Mouse (Mus musculus) liver, postnatal 0 days (tissue): Measurements from ENCODE around the gene Ubl7.

ENCODE experiments used
- CTCF ChIP-seq: sonication (generic); IDR thresholded peaks from 2 replicates; pipeline ENCODE4 v1.5.1; 2016; ENCODE audit warnings: antibody characterized with exemption, low read depth
- EP300 ChIP-seq: IDR thresholded peaks from 2 replicates; pipeline ENCODE4 v1.6.1; 2016; ENCODE audit warnings: antibody characterized with exemption, low read depth, mild to moderate bottlenecking

- no peak for TF ChIP-seq CTCF
- no peak for TF ChIP-seq EP300
Measured at GRCm38 (mm10) chr9:57937171-57937570, 26.4 kb downstream of the Ubl7 start.
